8 mouse cellular contexts compared by ENCODE assay signal in genomic region chr12:112877073-112877576, GRCm38 (mm10). TPM values are rescaled to one million over a fixed set of nuclear protein-coding genes. Genes with fewer than 3 reads are reported as not detected.
DNase-seq lines count a peak whose midpoint lies in the region; ATAC-seq lines count a peak whose summit lies in the region.

No protein-coding gene starts in this region.

- no peak for ATAC-seq in heart, embryonic 14.5 days (ENCODE audit: insufficient number of reproducible peaks, insufficient read depth, low FRiP score, low read depth)
- ATAC-seq in hindbrain, embryonic 13.5 days (ENCODE audit: low FRiP score): no peak
- ATAC-seq in midbrain, embryonic 13.5 days: no peak
- no peak for ATAC-seq in megakaryocyte progenitor cell, adult 5-6 weeks (replicated peaks; ENCODE audit: poor library complexity)

- H3K27me3 ChIP-seq in heart, embryonic 14.5 days (ENCODE audit: control insufficient read depth, insufficient read depth, low read length): peaks cover 82% of the 10 kb centered on the region
- peaks cover 89% of the 10 kb centered on the region for H3K27me3 ChIP-seq in embryonic facial prominence, embryonic 10.5 days (replicated peaks; ENCODE audit: low read depth, poor library complexity, severe bottlenecking)
- peaks cover 89% of the 10 kb centered on the region for H3K27me3 ChIP-seq in hindbrain, embryonic 13.5 days
- H3K27me3 ChIP-seq in midbrain, embryonic 13.5 days: peaks cover 81% of the 10 kb centered on the region

- no peak overlapping the region for H3K27ac ChIP-seq in heart, embryonic 14.5 days (replicated peaks in 1 of 2; ENCODE audit: control insufficient read depth in 1 of 2, insufficient read depth in 1 of 2, low read depth in 2 of 2, low read length in 2 of 2)
- H3K27ac ChIP-seq in embryonic facial prominence, embryonic 10.5 days (replicated peaks): peak overlapping the region; percentile 71
- no peak overlapping the region for H3K27ac ChIP-seq in hindbrain, embryonic 13.5 days
- no peak overlapping the region for H3K27ac ChIP-seq in midbrain, embryonic 13.5 days

- peak overlapping the region; percentile 42; the same call in 1 of the 2 replicates for H3K9ac ChIP-seq in heart, embryonic 14.5 days (ENCODE audit: low read length)
- H3K9ac ChIP-seq in hindbrain, embryonic 13.5 days: peak overlapping the region; percentile 68; the same call in 1 of the 2 replicates
- no peak overlapping the region for H3K9ac ChIP-seq in midbrain, embryonic 13.5 days (replicated peaks)

- intact Hi-C loops in heart, postnatal 36 days (cut with DNase I): loop anchor here (2.0 to 10.0 kb wide), 3 partner anchors 40 to 275 kb away; partner anchors contain the start of gene Tex22

- 3% methylated on average over 17 of the region's 17 CpGs for WGBS in heart, embryonic 14.5 days
- 4% methylated on average over 17 of the region's 17 CpGs for WGBS in embryonic facial prominence, embryonic 10.5 days
- WGBS in hindbrain, embryonic 13.5 days: 8% methylated on average over 17 of the region's 17 CpGs
- 6% methylated on average over 17 of the region's 17 CpGs for WGBS in midbrain, embryonic 13.5 days

- H3K4me3 ChIP-seq in heart, embryonic 14.5 days (ENCODE audit: control insufficient read depth in 1 of 2, insufficient read depth in 1 of 2, low read depth in 1 of 2, low read length in 2 of 2): peak overlapping the region; percentile 22 to 39; a peak in 3 of 4 replicates
- H3K4me3 ChIP-seq in embryonic facial prominence, embryonic 10.5 days: peak overlapping the region; percentile 59
- H3K4me3 ChIP-seq in hindbrain, embryonic 13.5 days: peak overlapping the region; percentile 40
- peak overlapping the region; percentile 37 for H3K4me3 ChIP-seq in midbrain, embryonic 13.5 days (replicated peaks)

- no peaks in the 10 kb centered on the region for H3K36me3 ChIP-seq in heart, embryonic 14.5 days (ENCODE audit: control insufficient read depth, insufficient read depth, low read length)
- no peaks in the 10 kb centered on the region for H3K36me3 ChIP-seq in embryonic facial prominence, embryonic 10.5 days (replicated peaks)
- H3K36me3 ChIP-seq in hindbrain, embryonic 13.5 days: no peaks in the 10 kb centered on the region
- H3K36me3 ChIP-seq in midbrain, embryonic 13.5 days: no peaks in the 10 kb centered on the region

- peak overlapping the region; percentile 79 for H3K4me2 ChIP-seq in heart, embryonic 14.5 days (ENCODE audit: low read length)
- H3K4me2 ChIP-seq in hindbrain, embryonic 13.5 days: peak overlapping the region; percentile 61
- peak overlapping the region; percentile 59 for H3K4me2 ChIP-seq in midbrain, embryonic 13.5 days (replicated peaks)

- H3K4me1 ChIP-seq in heart, embryonic 14.5 days (ENCODE audit: control insufficient read depth in 2 of 2, insufficient read depth in 2 of 2, low read length in 2 of 2): peaks cover 10 to 28% of the 10 kb centered on the region in 2 experiments; a peak in 3 of 4 replicates
- peaks cover 44% of the 10 kb centered on the region for H3K4me1 ChIP-seq in embryonic facial prominence, embryonic 10.5 days
- H3K4me1 ChIP-seq in hindbrain, embryonic 13.5 days (replicated peaks): peaks cover 31% of the 10 kb centered on the region
- H3K4me1 ChIP-seq in midbrain, embryonic 13.5 days (replicated peaks): peaks cover 24% of the 10 kb centered on the region

- DNase-seq in heart, postnatal 36 days: no peak
- peak; percentile 54 for DNase-seq in embryonic facial prominence, embryonic 10.5 days (ENCODE audit: low spot score)
- DNase-seq in adrenal gland, adult 18-20 months (ENCODE audit: low spot score in 2 of 2): no peak
- DNase-seq in frontal cortex, postnatal 25 days (ENCODE audit: low spot score in 2 of 2): no peak

- H3K9me3 ChIP-seq in heart, embryonic 14.5 days (ENCODE audit: control insufficient read depth, low read length): no peaks in the 10 kb centered on the region
- no peaks in the 10 kb centered on the region for H3K9me3 ChIP-seq in embryonic facial prominence, embryonic 10.5 days
- no peaks in the 10 kb centered on the region for H3K9me3 ChIP-seq in hindbrain, embryonic 13.5 days
- H3K9me3 ChIP-seq in midbrain, embryonic 13.5 days: no peaks in the 10 kb centered on the region

RNA-seq across cellular contexts. Expression of gene Gpr132, which starts 9.1 kb away (rescaled TPM):
- 0.08 and 0.15 TPM in 2 replicates for polyA plus RNA-seq in heart, embryonic 14.5 days (2014; fragmentation: Nextera tagmentation; extraction: Ambion mirVana)
- under 1 TPM; 0.19 TPM for total RNA-seq in heart, postnatal 36 days (2021)
- polyA plus RNA-seq in embryonic facial prominence, embryonic 10.5 days (2016; fragmentation: Nextera tagmentation; extraction: Ambion mirVana): 0.30 TPM in 1 of 2 replicates, not detected in the other
- not detected in 2 replicates for polyA plus RNA-seq in hindbrain, embryonic 13.5 days (2015; fragmentation: Nextera tagmentation; extraction: Ambion mirVana)
- not detected in 2 replicates for polyA plus RNA-seq in midbrain, embryonic 13.5 days (2015; fragmentation: Nextera tagmentation; extraction: Ambion mirVana)
- total RNA-seq in megakaryocyte progenitor cell, adult 5-6 weeks (2015): 11.4 and 14.1 TPM in 2 replicates
- 5.7 and 6.1 TPM in 2 replicates for total RNA-seq in megakaryocyte progenitor cell, adult 5-6 weeks (2017)
- total RNA-seq in adrenal gland, adult 18-20 months (2021): under 1 TPM; 0.54 to 0.66 TPM

RNA-seq across cellular contexts. Expression of gene Cdca4, which starts 47.9 kb away (rescaled TPM):
- 40.4 and 42.0 TPM in 2 replicates for polyA plus RNA-seq in heart, embryonic 14.5 days (2014; fragmentation: Nextera tagmentation; extraction: Ambion mirVana)
- total RNA-seq in heart, postnatal 36 days (2021): 1 to 10 TPM; 6.1 to 6.6 TPM
- polyA plus RNA-seq in embryonic facial prominence, embryonic 10.5 days (2016; fragmentation: Nextera tagmentation; extraction: Ambion mirVana): 180 and 183 TPM in 2 replicates
- polyA plus RNA-seq in hindbrain, embryonic 13.5 days (2015; fragmentation: Nextera tagmentation; extraction: Ambion mirVana): 55.3 and 60.5 TPM in 2 replicates
- 82.7 and 85.0 TPM in 2 replicates for polyA plus RNA-seq in midbrain, embryonic 13.5 days (2015; fragmentation: Nextera tagmentation; extraction: Ambion mirVana)
- total RNA-seq in megakaryocyte progenitor cell, adult 5-6 weeks (2015): 64.3 and 68.9 TPM in 2 replicates
- total RNA-seq in megakaryocyte progenitor cell, adult 5-6 weeks (2017): 56.8 and 63.6 TPM in 2 replicates
- total RNA-seq in adrenal gland, adult 18-20 months (2021): 10 to 100 TPM; 13.9 to 14.3 TPM

RNA-seq across cellular contexts. Expression of gene Jag2, which starts 52.5 kb away (rescaled TPM):
- polyA plus RNA-seq in heart, embryonic 14.5 days (2014; fragmentation: Nextera tagmentation; extraction: Ambion mirVana): 3.4 and 4.7 TPM in 2 replicates
- total RNA-seq in heart, postnatal 36 days (2021): 10 to 100 TPM; 24.4 to 28.4 TPM
- polyA plus RNA-seq in embryonic facial prominence, embryonic 10.5 days (2016; fragmentation: Nextera tagmentation; extraction: Ambion mirVana): 4.8 and 5.3 TPM in 2 replicates
- 8.4 and 10.7 TPM in 2 replicates for polyA plus RNA-seq in hindbrain, embryonic 13.5 days (2015; fragmentation: Nextera tagmentation; extraction: Ambion mirVana)
- polyA plus RNA-seq in midbrain, embryonic 13.5 days (2015; fragmentation: Nextera tagmentation; extraction: Ambion mirVana): 9.4 and 10.5 TPM in 2 replicates
- 0.64 and 0.78 TPM in 2 replicates for total RNA-seq in megakaryocyte progenitor cell, adult 5-6 weeks (2015)
- 2.4 and 4.5 TPM in 2 replicates for total RNA-seq in megakaryocyte progenitor cell, adult 5-6 weeks (2017)
- total RNA-seq in adrenal gland, adult 18-20 months (2021): 1 to 10 TPM; 4.7 to 9.0 TPM
